Mouse (Mus musculus): ENCODE results near the gene Rbm25. TPM values are rescaled to one million over a fixed set of nuclear protein-coding genes. Genes with fewer than 3 reads are reported as not detected.
"Not testable (repeated sequence)": the region's sequence is repeated elsewhere in the genome, so short reads cannot be mapped to it uniquely, and the experiment has no call there.

Gene Rbm25
- polyA plus RNA-seq, 1 experiment from 2014 or later, result 223 TPM

- Histone ChIP-seq H3K4me3 (ENCODE audit: low read length) (no peak overlapping the region), H3K36me3 (ENCODE audit: insufficient read depth, low read length) (no peaks in the 10 kb centered on the region), H3K4me2 (replicated peaks; ENCODE audit: low read depth, low read length) (no peak overlapping the region), H3K9ac (replicated peaks; ENCODE audit: low read length) (no peak overlapping the region), H3K27ac (ENCODE audit: low read length) (no peak overlapping the region), H3K4me1 (ENCODE audit: insufficient read depth, low read length) (no peaks in the 10 kb centered on the region), H3K9me3 (ENCODE audit: low read length) (no peaks in the 10 kb centered on the region), H3K27me3 (ENCODE audit: insufficient read depth, low read length) (no peaks in the 10 kb centered on the region)
- ATAC-seq (ENCODE audit: low FRiP score, low TSS enrichment), result no peak
- WGBS, result 88% methylated on average over 5 of the region's 5 CpGs
These were observed 28.8 kb upstream of the Rbm25 start for GRCm38 (mm10) chr12:83602285-83602684.

GRCm38 (mm10) chr12:83606411-83606810 lies 24.6 kb upstream of the Rbm25 start:
- H3K27me3 ChIP-seq (ENCODE audit: insufficient read depth, low read length); H3K9me3 ChIP-seq (ENCODE audit: low read length); H3K27ac ChIP-seq (ENCODE audit: low read length); ATAC-seq (ENCODE audit: low FRiP score, low TSS enrichment); H3K36me3 ChIP-seq (ENCODE audit: insufficient read depth, low read length); H3K9ac ChIP-seq (replicated peaks; ENCODE audit: low read length); H3K4me3 ChIP-seq (ENCODE audit: low read length); H3K4me2 ChIP-seq (replicated peaks; ENCODE audit: low read depth, low read length); H3K4me1 ChIP-seq (ENCODE audit: insufficient read depth, low read length): not testable (repeated sequence)
- 89% methylated on average over 2 of the region's 2 CpGs for WGBS

GRCm38 (mm10) chr12:83617261-83617660 lies 13.8 kb upstream of the Rbm25 start:
- 95% methylated on average over 5 of the region's 5 CpGs for WGBS
- ATAC-seq (ENCODE audit: low FRiP score, low TSS enrichment), result no peak

GRCm38 (mm10) chr12:83618981-83619380 lies 12.1 kb upstream of the Rbm25 start:
- H3K4me3 ChIP-seq (ENCODE audit: low read length), result no peak overlapping the region
- H3K36me3 ChIP-seq (ENCODE audit: insufficient read depth, low read length), result no peaks in the 10 kb centered on the region
- no peaks in the 10 kb centered on the region for H3K27me3 ChIP-seq (ENCODE audit: insufficient read depth, low read length)
- no peak overlapping the region for H3K4me2 ChIP-seq (replicated peaks; ENCODE audit: low read depth, low read length)
- H3K9ac ChIP-seq (replicated peaks; ENCODE audit: low read length), result no peak overlapping the region
- no peaks in the 10 kb centered on the region for H3K4me1 ChIP-seq (ENCODE audit: insufficient read depth, low read length)
- H3K27ac ChIP-seq (ENCODE audit: low read length), result no peak overlapping the region
- 71% methylated on average over 2 of the region's 2 CpGs for WGBS
- H3K9me3 ChIP-seq (ENCODE audit: low read length), result no peaks in the 10 kb centered on the region
- no peak for ATAC-seq (ENCODE audit: low FRiP score, low TSS enrichment)

More at GRCm38 (mm10) chr12:83617261-83617660, 13.8 kb upstream of the Rbm25 start:
- Histone ChIP-seq H3K4me2 (replicated peaks; ENCODE audit: low read depth, low read length) (no peak overlapping the region), H3K9me3 (ENCODE audit: low read length) (no peaks in the 10 kb centered on the region), H3K4me3 (ENCODE audit: low read length) (no peak overlapping the region), H3K27me3 (ENCODE audit: insufficient read depth, low read length) (no peaks in the 10 kb centered on the region), H3K36me3 (ENCODE audit: insufficient read depth, low read length) (no peaks in the 10 kb centered on the region), H3K9ac (replicated peaks; ENCODE audit: low read length) (no peak overlapping the region), H3K4me1 (ENCODE audit: insufficient read depth, low read length) (no peaks in the 10 kb centered on the region), H3K27ac (ENCODE audit: low read length) (no peak overlapping the region)

- not testable (repeated sequence) for H3K9ac ChIP-seq (replicated peaks; ENCODE audit: low read length); ATAC-seq (ENCODE audit: low FRiP score, low TSS enrichment); H3K36me3 ChIP-seq (ENCODE audit: insufficient read depth, low read length); H3K4me2 ChIP-seq (replicated peaks; ENCODE audit: low read depth, low read length); H3K9me3 ChIP-seq (ENCODE audit: low read length); H3K27me3 ChIP-seq (ENCODE audit: insufficient read depth, low read length); H3K27ac ChIP-seq (ENCODE audit: low read length); H3K4me1 ChIP-seq (ENCODE audit: insufficient read depth, low read length); H3K4me3 ChIP-seq (ENCODE audit: low read length)
- WGBS, result 66% methylated on average over 23 of the region's 23 CpGs
These were observed 10.3 kb upstream of the Rbm25 start for GRCm38 (mm10) chr12:83620694-83621093.

GRCm38 (mm10) chr12:83622031-83622755 lies 8.8 kb upstream of the Rbm25 start:
- Histone ChIP-seq H3K27ac (ENCODE audit: low read length) (no peak overlapping the region), H3K36me3 (ENCODE audit: insufficient read depth, low read length) (no peaks in the 10 kb centered on the region), H3K27me3 (ENCODE audit: insufficient read depth, low read length) (no peaks in the 10 kb centered on the region), H3K4me3 (ENCODE audit: low read length) (no peak overlapping the region), H3K9ac (replicated peaks; ENCODE audit: low read length) (no peak overlapping the region), H3K4me2 (replicated peaks; ENCODE audit: low read depth, low read length) (no peak overlapping the region), H3K9me3 (ENCODE audit: low read length) (no peaks in the 10 kb centered on the region), H3K4me1 (ENCODE audit: insufficient read depth, low read length) (no peaks in the 10 kb centered on the region)
- no peak for ATAC-seq (ENCODE audit: low FRiP score, low TSS enrichment)
- WGBS, result 70% methylated on average over 6 of the region's 6 CpGs

- no peak for ATAC-seq (ENCODE audit: low FRiP score, low TSS enrichment)
- Histone ChIP-seq H3K9ac (replicated peaks; ENCODE audit: low read length) (no peak overlapping the region), H3K4me2 (replicated peaks; ENCODE audit: low read depth, low read length) (no peak overlapping the region), H3K4me3 (ENCODE audit: low read length) (no peak overlapping the region), H3K27me3 (ENCODE audit: insufficient read depth, low read length) (no peaks in the 10 kb centered on the region), H3K36me3 (ENCODE audit: insufficient read depth, low read length) (no peaks in the 10 kb centered on the region), H3K9me3 (ENCODE audit: low read length) (no peaks in the 10 kb centered on the region), H3K4me1 (ENCODE audit: insufficient read depth, low read length) (no peaks in the 10 kb centered on the region), H3K27ac (ENCODE audit: low read length) (no peak overlapping the region)
- WGBS, result 83% methylated on average over 1 of the region's 1 CpGs
These were observed 6.7 kb upstream of the Rbm25 start for GRCm38 (mm10) chr12:83624321-83624720.

- under 1% methylated on average over 47 of the region's 68 CpGs for WGBS
- Histone ChIP-seq H3K9me3 (ENCODE audit: low read length) (no peaks in the 10 kb centered on the region), H3K9ac (replicated peaks; ENCODE audit: low read length) (peak overlapping the region; percentile 99), H3K36me3 (ENCODE audit: insufficient read depth, low read length) (peaks cover 10% of the 10 kb centered on the region), H3K4me1 (ENCODE audit: insufficient read depth, low read length) (peaks cover 6% of the 10 kb centered on the region), H3K4me2 (replicated peaks; ENCODE audit: low read depth, low read length) (peak overlapping the region; percentile 78), H3K27me3 (ENCODE audit: insufficient read depth, low read length) (no peaks in the 10 kb centered on the region), H3K27ac (ENCODE audit: low read length) (peak overlapping the region; percentile 96), H3K4me3 (ENCODE audit: low read length) (peak overlapping the region; percentile 99)
- peak; percentile 100 for ATAC-seq (ENCODE audit: low FRiP score, low TSS enrichment)
These were observed 975 bp downstream of the Rbm25 start for GRCm38 (mm10) chr12:83631743-83632679.

- WGBS, result 0% methylated on average over 20 of the region's 20 CpGs
- Histone ChIP-seq H3K9me3 (ENCODE audit: low read length) (no peaks in the 10 kb centered on the region), H3K27me3 (ENCODE audit: insufficient read depth, low read length) (no peaks in the 10 kb centered on the region), H3K4me3 (ENCODE audit: low read length) (peak overlapping the region; percentile 99), H3K4me2 (replicated peaks; ENCODE audit: low read depth, low read length) (peak overlapping the region; percentile 69), H3K9ac (replicated peaks; ENCODE audit: low read length) (peak overlapping the region; percentile 99), H3K4me1 (ENCODE audit: insufficient read depth, low read length) (peaks cover 6% of the 10 kb centered on the region), H3K27ac (ENCODE audit: low read length) (peak overlapping the region; percentile 94), H3K36me3 (ENCODE audit: insufficient read depth, low read length) (peaks cover 17% of the 10 kb centered on the region)
- peak; percentile 53 for ATAC-seq (ENCODE audit: low FRiP score, low TSS enrichment)
These were observed 1.6 kb downstream of the Rbm25 start for GRCm38 (mm10) chr12:83632680-83633025.

GRCm38 (mm10) chr12:83633807-83634206 lies 2.8 kb downstream of the Rbm25 start:
- H3K9ac ChIP-seq (replicated peaks; ENCODE audit: low read length), result no peak overlapping the region
- peaks cover 6% of the 10 kb centered on the region for H3K4me1 ChIP-seq (ENCODE audit: insufficient read depth, low read length)
- WGBS, result 45% methylated on average over 2 of the region's 2 CpGs
- no peaks in the 10 kb centered on the region for H3K27me3 ChIP-seq (ENCODE audit: insufficient read depth, low read length)
- no peak overlapping the region for H3K27ac ChIP-seq (ENCODE audit: low read length)
- peak overlapping the region; percentile 33 for H3K4me2 ChIP-seq (replicated peaks; ENCODE audit: low read depth, low read length)
- H3K9me3 ChIP-seq (ENCODE audit: low read length), result no peaks in the 10 kb centered on the region
- no peak overlapping the region for H3K4me3 ChIP-seq (ENCODE audit: low read length)
- peaks cover 19% of the 10 kb centered on the region for H3K36me3 ChIP-seq (ENCODE audit: insufficient read depth, low read length)
- no peak for ATAC-seq (ENCODE audit: low FRiP score, low TSS enrichment)
